Mouse (Mus musculus) heart, embryonic 14.5 days (tissue): ENCODE results near the gene Slc38a10. TPM values are rescaled to one million over a fixed set of nuclear protein-coding genes. Genes with fewer than 3 reads are reported as not detected.
A peak's percentile ranks its signal among the peaks of the same experiment; 100 is the strongest.

ENCODE experiments used
- ATAC-seq: fragments of 200-750 bp; cut with Nextera tagmentation; 2 replicates; pipeline ENCODE4 v1.8.0; 2017; ENCODE audit warnings: low read depth, moderate TSS enrichment; ENCODE audit not compliant: insufficient number of reproducible peaks, insufficient read depth, low FRiP score
- H3K27ac ChIP-seq, 2 experiments: fragments of 200-500 bp in 1 of 2; fragments of 300-500 bp in 1 of 2; sonication (generic) in 1 of 2; replicated peaks in 1 of 2; 2 replicates each; pipeline ENCODE4 v1.5.1; 2012 to 2014; ENCODE audit warnings: low read depth in 2 of 2, low read length in 2 of 2, control low read depth in 1 of 2, mild to moderate bottlenecking in 1 of 2, mixed read lengths in 1 of 2; ENCODE audit not compliant: control insufficient read depth in 1 of 2, insufficient read depth in 1 of 2
- H3K27me3 ChIP-seq: fragments of 300-500 bp; sonication (generic); 2 replicates; pipeline ENCODE4 v1.6.1; 2014; ENCODE audit warnings: mild to moderate bottlenecking, low read length, control low read depth; ENCODE audit not compliant: control insufficient read depth, insufficient read depth
- H3K36me3 ChIP-seq: fragments of 300-500 bp; sonication (generic); 2 replicates; pipeline ENCODE4 v1.6.1; 2014; ENCODE audit warnings: mild to moderate bottlenecking, control low read depth, low read length, mixed read lengths; ENCODE audit not compliant: control insufficient read depth, insufficient read depth
- H3K4me1 ChIP-seq, 2 experiments: fragments of 200-500 bp in 1 of 2; fragments of 300-500 bp in 1 of 2; sonication (generic) in 1 of 2; 2 replicates each; pipeline ENCODE4 v1.6.1; 2012 to 2014; ENCODE audit warnings: low read length in 2 of 2, control low read depth in 1 of 2, mixed read lengths in 1 of 2; ENCODE audit not compliant: control insufficient read depth in 2 of 2, insufficient read depth in 2 of 2
- H3K4me2 ChIP-seq: fragments of 300-500 bp; sonication (generic); 2 replicates; pipeline ENCODE4 v1.6.1; 2014; ENCODE audit warnings: mild to moderate bottlenecking, low read length
- H3K4me3 ChIP-seq, 2 experiments: fragments of 200-500 bp in 1 of 2; fragments of 300-500 bp in 1 of 2; sonication (generic) in 1 of 2; 2 replicates each; pipeline ENCODE4 v1.5.1; 2012 to 2014; ENCODE audit warnings: low read length in 2 of 2, mild to moderate bottlenecking in 2 of 2, control low read depth in 1 of 2, low read depth in 1 of 2, moderate library complexity in 1 of 2; ENCODE audit not compliant: control insufficient read depth in 1 of 2, insufficient read depth in 1 of 2
- H3K9ac ChIP-seq: fragments of 300-500 bp; sonication (generic); 2 replicates; pipeline ENCODE4 v1.6.1; 2014; ENCODE audit warnings: mild to moderate bottlenecking, low read length
- H3K9me3 ChIP-seq: fragments of 300-500 bp; sonication (generic); 2 replicates; pipeline ENCODE4 v1.6.1; 2016; ENCODE audit warnings: low read length, control low read depth; ENCODE audit not compliant: control insufficient read depth
- WGBS: fragments of 180-500 bp; shearing (Covaris S2); extraction: QIAGEN DNeasy Blood & Tissue Kit; methylation state at CpG from one replicate; pipeline ENCODE4 v1.1.7; 2014; 5-methylcytosine and 5-hydroxymethylcytosine counted together
- polyA plus RNA-seq: library from polyadenylated mRNA; unstranded; fragments of >200 nt; fragmentation: Nextera tagmentation; extraction: Ambion mirVana; gene quantifications from 2 replicates; pipeline ENCODE4 v1.2.1, GENCODE M21; 2014

Gene Slc38a10
- polyA plus RNA-seq, 1 experiment from 2014 or later, result 74.1 TPM

- WGBS, result 75% methylated on average over 14 of the region's 14 CpGs
- Histone ChIP-seq H3K9me3 (no peaks in the 10 kb centered on the region), H3K4me3 (no peak overlapping the region)
These were observed 22.1 kb upstream of the Slc38a10 start for GRCm38 (mm10) chr11:120173213-120173612.

GRCm38 (mm10) chr11:120171168-120171567, 20.0 kb upstream of the Slc38a10 start:
- no peaks in the 10 kb centered on the region for H3K9me3 ChIP-seq
- no peaks in the 10 kb centered on the region for H3K27me3 ChIP-seq
- H3K27ac ChIP-seq, result no peak overlapping the region
- H3K9ac ChIP-seq, result no peak overlapping the region
- no peak overlapping the region for H3K4me2 ChIP-seq
- WGBS, result 57% methylated on average over 8 of the region's 8 CpGs
- no peak overlapping the region for H3K4me3 ChIP-seq
- H3K4me1 ChIP-seq, result peaks cover 32 to 41% of the 10 kb centered on the region in 2 experiments
- no peak for ATAC-seq
- no peaks in the 10 kb centered on the region for H3K36me3 ChIP-seq

More at GRCm38 (mm10) chr11:120173213-120173612, 22.1 kb upstream of the Slc38a10 start:
- H3K27ac ChIP-seq, result no peak overlapping the region
- no peak overlapping the region for H3K4me2 ChIP-seq
- ATAC-seq, result no peak
- H3K36me3 ChIP-seq, result no peaks in the 10 kb centered on the region
- H3K27me3 ChIP-seq, result no peaks in the 10 kb centered on the region
- peaks cover 25 to 30% of the 10 kb centered on the region in 2 experiments for H3K4me1 ChIP-seq
- H3K9ac ChIP-seq, result no peak overlapping the region

- 17% methylated on average over 21 of the region's 21 CpGs for WGBS
- H3K36me3 ChIP-seq, result no peaks in the 10 kb centered on the region
- peaks cover 43 to 57% of the 10 kb centered on the region in 2 experiments for H3K4me1 ChIP-seq
- H3K4me3 ChIP-seq, result peak overlapping the region; percentile 25 to 37
- peak overlapping the region; percentile 60 for H3K9ac ChIP-seq
- H3K27ac ChIP-seq, result peak overlapping the region; percentile 41 to 57; a peak in 3 of 4 replicates
- ATAC-seq, result peak; percentile 48; the same call in 1 of the 2 replicates
- no peaks in the 10 kb centered on the region for H3K27me3 ChIP-seq
- peak overlapping the region; percentile 65 for H3K4me2 ChIP-seq
- no peaks in the 10 kb centered on the region for H3K9me3 ChIP-seq
These were observed 18.3 kb upstream of the Slc38a10 start for GRCm38 (mm10) chr11:120169208-120169992.

GRCm38 (mm10) chr11:120168516-120168915, 17.4 kb upstream of the Slc38a10 start:
- H3K36me3 ChIP-seq, result no peaks in the 10 kb centered on the region
- H3K9me3 ChIP-seq, result no peaks in the 10 kb centered on the region
- 71% methylated on average over 8 of the region's 8 CpGs for WGBS
- H3K4me2 ChIP-seq, result no peak overlapping the region
- H3K4me1 ChIP-seq, result peaks cover 47 to 66% of the 10 kb centered on the region in 2 experiments
- H3K9ac ChIP-seq, result no peak overlapping the region
- no peak overlapping the region for H3K4me3 ChIP-seq
- no peak for ATAC-seq
- no peaks in the 10 kb centered on the region for H3K27me3 ChIP-seq
- no peak overlapping the region; a peak in 1 of 4 replicates for H3K27ac ChIP-seq

GRCm38 (mm10) chr11:120167921-120168356, 16.8 kb upstream of the Slc38a10 start:
- 0 out of 2 replicates have a peak, but pooled peaks cover 3% of the 10 kb centered on the region for H3K9me3 ChIP-seq
- H3K4me1 ChIP-seq, result peaks cover 47 to 66% of the 10 kb centered on the region in 2 experiments
- no peak overlapping the region for H3K4me3 ChIP-seq
- H3K27me3 ChIP-seq, result no peaks in the 10 kb centered on the region
- H3K4me2 ChIP-seq, result 0 out of 2 replicates have a peak overlapping the region, but pooled peaks have one; percentile 73
- WGBS, result 74% methylated on average over 12 of the region's 12 CpGs
- no peak overlapping the region for H3K9ac ChIP-seq
- no peaks in the 10 kb centered on the region for H3K36me3 ChIP-seq
- no peak overlapping the region; a peak in 2 of 4 replicates for H3K27ac ChIP-seq
- ATAC-seq, result no peak

- Histone ChIP-seq H3K4me1 (peaks cover 43 to 66% of the 10 kb centered on the region in 2 experiments), H3K9ac (peak overlapping the region; percentile 86; the same call in 1 of the 2 replicates), H3K36me3 (no peaks in the 10 kb centered on the region), H3K4me2 (peak overlapping the region; percentile 73), H3K27me3 (no peaks in the 10 kb centered on the region), H3K4me3 (no peak overlapping the region), H3K9me3 (0 out of 2 replicates have a peak, but pooled peaks cover 4% of the 10 kb centered on the region), H3K27ac (peak overlapping the region in 1 of 2 experiments; percentile 47; a peak in 2 of 4 replicates)
- WGBS, result 58% methylated on average over 5 of the region's 5 CpGs
- no peak for ATAC-seq
These were observed 15.9 kb upstream of the Slc38a10 start for GRCm38 (mm10) chr11:120167059-120167458.

GRCm38 (mm10) chr11:120164471-120165261, 13.5 kb upstream of the Slc38a10 start:
- Histone ChIP-seq H3K27ac (peak overlapping the region; percentile 97 to 98), H3K4me2 (peak overlapping the region; percentile 73), H3K36me3 (no peaks in the 10 kb centered on the region), H3K4me3 (peak overlapping the region; percentile 37 to 40), H3K9ac (peak overlapping the region; percentile 86), H3K4me1 (peaks cover 40 to 54% of the 10 kb centered on the region in 2 experiments), H3K9me3 (0 out of 2 replicates have a peak, but pooled peaks cover 4% of the 10 kb centered on the region), H3K27me3 (no peaks in the 10 kb centered on the region)
- ATAC-seq, result peak; percentile 72; the same call in 1 of the 2 replicates
- 33% methylated on average over 17 of the region's 17 CpGs for WGBS
